In the genomic region with DNA sequence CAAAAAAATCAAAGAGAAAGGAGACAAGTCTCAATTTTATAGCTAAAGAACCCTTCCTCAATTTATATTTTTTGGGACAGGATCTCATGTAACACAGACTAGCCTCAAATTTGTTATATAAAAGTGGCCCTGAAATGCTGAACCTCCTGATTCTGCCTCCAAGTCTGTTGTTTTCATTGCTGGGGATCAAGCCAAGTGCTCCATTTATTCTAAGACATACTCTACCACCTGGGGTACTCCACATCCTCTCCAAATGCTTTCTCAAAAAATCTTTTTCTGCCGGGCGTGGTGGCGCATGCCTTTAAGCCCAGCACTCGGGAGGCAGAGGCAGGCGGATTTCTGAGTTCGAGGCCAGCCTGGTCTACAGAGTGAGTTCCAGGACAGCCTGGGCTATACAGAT, we compare ENCODE assay signal across 23 mouse cellular contexts. TPM values are rescaled to one million over a fixed set of nuclear protein-coding genes. Genes with fewer than 3 reads are reported as not detected.
DNase-seq lines count a peak whose midpoint lies in the region; TF ChIP-seq lines count a peak whose summit lies in the region.
"Had no signal": no experiment of that assay in that cellular context is flagged by ENCODE, and none has a peak within 500 bp of the region (broad histone marks: within the 10 kb centered on the region; RNA-seq: fewer than 3 reads in every experiment).

No protein-coding gene starts in this region.

- WGBS in cerebellum, adult 2 months, result 38% methylated on average over 6 of the region's 6 CpGs
- WGBS in embryonic facial prominence, embryonic 10.5 days, result 92% methylated on average over 6 of the region's 6 CpGs

- no peak overlapping the region for H3K4me3 ChIP-seq in cerebellum, adult 2 months (replicated peaks; ENCODE audit: insufficient read depth, low read depth, low read length)
- H3K4me3 ChIP-seq in embryonic facial prominence, embryonic 10.5 days, result no peak overlapping the region
- H3K4me3 ChIP-seq: embryonic facial prominence, embryonic 13.5 days; embryonic facial prominence, embryonic 15.5 days; erythroblast, embryonic 14.5 days; forebrain, embryonic 10.5 days; forebrain, embryonic 12.5 days; gastrocnemius, adult 2 months had no signal

- H3K4me1 ChIP-seq in cerebellum, adult 2 months (ENCODE audit: control insufficient read depth, insufficient read depth, low read length), result peaks cover 5% of the 10 kb centered on the region; the same call in 1 of the 2 replicates
- H3K4me1 ChIP-seq in embryonic facial prominence, embryonic 10.5 days, result peaks cover 8% of the 10 kb centered on the region

- no peaks in the 10 kb centered on the region for H3K9me3 ChIP-seq in embryonic facial prominence, embryonic 10.5 days
- H3K9me3 ChIP-seq: embryonic facial prominence, embryonic 13.5 days; embryonic facial prominence, embryonic 15.5 days; forebrain, embryonic 10.5 days; forebrain, embryonic 12.5 days; G1E had no signal

- DNase-seq in cerebellum, adult 11-12 months, result peak; percentile 36
- no peak for DNase-seq in cerebellum, postnatal 14 days
- DNase-seq in cerebellum, adult 2 months, result peak; percentile 33 to 68
- no peak for DNase-seq in cerebellum, adult 11 months
- DNase-seq in cerebellum, adult 9-11 months, result peak; percentile 44
- no peak for DNase-seq in cerebellum, postnatal 4 days (ENCODE audit: low spot score in 2 of 2)
- DNase-seq in R1 (ENCODE audit: low read depth, low spot score), result peak; percentile 49
- DNase-seq in embryonic facial prominence, embryonic 10.5 days (ENCODE audit: low spot score), result no peak
- DNase-seq: adrenal gland, adult 2 months; adrenal gland, postnatal 10 days; adrenal gland, postnatal 25 days; B cell, adult 2 months; cerebellum, adult 8-10 months; gastrocnemius, adult 2 months; gastrocnemius, postnatal 10 days had no signal

- no peaks in the 10 kb centered on the region for H3K27me3 ChIP-seq in cerebellum, adult 2 months (ENCODE audit: control insufficient read depth, insufficient read depth, low read length)
- no peaks in the 10 kb centered on the region for H3K27me3 ChIP-seq in embryonic facial prominence, embryonic 10.5 days (replicated peaks; ENCODE audit: low read depth, poor library complexity, severe bottlenecking)
- H3K27me3 ChIP-seq: CH12.LX; embryonic facial prominence, embryonic 13.5 days; embryonic facial prominence, embryonic 15.5 days; forebrain, embryonic 12.5 days; Patski had no signal

- no peaks in the 10 kb centered on the region for H3K36me3 ChIP-seq in embryonic facial prominence, embryonic 10.5 days (replicated peaks)
- H3K36me3 ChIP-seq: embryonic facial prominence, embryonic 13.5 days; embryonic facial prominence, embryonic 15.5 days; forebrain, embryonic 10.5 days; forebrain, embryonic 12.5 days had no signal

- no peak for TF ChIP-seq CTCF in cerebellum, adult 2 months (IDR thresholded peaks at IDR 0.05; ENCODE audit: borderline replicate concordance, insufficient read depth, low read depth, low read length)

- no peak for TF ChIP-seq POLR2A in cerebellum, adult 2 months (IDR thresholded peaks at IDR 0.05; ENCODE audit: borderline replicate concordance, insufficient read depth, low read length)

- H3K27ac ChIP-seq in cerebellum, adult 2 months (ENCODE audit: insufficient read depth, low read length), result no peak overlapping the region
- no peak overlapping the region for H3K27ac ChIP-seq in embryonic facial prominence, embryonic 10.5 days (replicated peaks)
- H3K27ac ChIP-seq: embryonic facial prominence, embryonic 13.5 days; embryonic facial prominence, embryonic 15.5 days; forebrain, embryonic 10.5 days; forebrain, embryonic 12.5 days; gastrocnemius, adult 2 months had no signal

RNA-seq across cellular contexts. Expression of a gene that starts 6.2 kb away (rescaled TPM):
- polyA plus RNA-seq in cerebellum, adult 2 months (2012; rRNA removed), result 50.9 and 51.9 TPM in 2 replicates
- polyA plus RNA-seq in embryonic facial prominence, embryonic 10.5 days (2016; fragmentation: Nextera tagmentation; extraction: Ambion mirVana), result 72.1 and 78.2 TPM in 2 replicates

RNA-seq across cellular contexts. Expression of a gene that starts 29.5 kb away (rescaled TPM):
- polyA plus RNA-seq in cerebellum, adult 2 months (2012; rRNA removed), result 8.2 and 10.4 TPM in 2 replicates
- polyA plus RNA-seq in embryonic facial prominence, embryonic 10.5 days (2016; fragmentation: Nextera tagmentation; extraction: Ambion mirVana), result 11.3 and 12.3 TPM in 2 replicates

Comparison
In these comparisons a context has a peak if more than half of its experiments do, and no peak if none do; other contexts are left out.
1. DNase-seq: peak in cerebellum, adult 11-12 months (single experiment), cerebellum, adult 2 months (2 of 2), cerebellum, adult 9-11 months (single experiment) and R1 (single experiment); none in cerebellum, postnatal 14 days (0 of 2), cerebellum, adult 11 months (single experiment), cerebellum, postnatal 4 days (0 of 2) and embryonic facial prominence, embryonic 10.5 days (single experiment).